Mouse (Mus musculus): ENCODE measurements around the gene Gpam.

DNA sequence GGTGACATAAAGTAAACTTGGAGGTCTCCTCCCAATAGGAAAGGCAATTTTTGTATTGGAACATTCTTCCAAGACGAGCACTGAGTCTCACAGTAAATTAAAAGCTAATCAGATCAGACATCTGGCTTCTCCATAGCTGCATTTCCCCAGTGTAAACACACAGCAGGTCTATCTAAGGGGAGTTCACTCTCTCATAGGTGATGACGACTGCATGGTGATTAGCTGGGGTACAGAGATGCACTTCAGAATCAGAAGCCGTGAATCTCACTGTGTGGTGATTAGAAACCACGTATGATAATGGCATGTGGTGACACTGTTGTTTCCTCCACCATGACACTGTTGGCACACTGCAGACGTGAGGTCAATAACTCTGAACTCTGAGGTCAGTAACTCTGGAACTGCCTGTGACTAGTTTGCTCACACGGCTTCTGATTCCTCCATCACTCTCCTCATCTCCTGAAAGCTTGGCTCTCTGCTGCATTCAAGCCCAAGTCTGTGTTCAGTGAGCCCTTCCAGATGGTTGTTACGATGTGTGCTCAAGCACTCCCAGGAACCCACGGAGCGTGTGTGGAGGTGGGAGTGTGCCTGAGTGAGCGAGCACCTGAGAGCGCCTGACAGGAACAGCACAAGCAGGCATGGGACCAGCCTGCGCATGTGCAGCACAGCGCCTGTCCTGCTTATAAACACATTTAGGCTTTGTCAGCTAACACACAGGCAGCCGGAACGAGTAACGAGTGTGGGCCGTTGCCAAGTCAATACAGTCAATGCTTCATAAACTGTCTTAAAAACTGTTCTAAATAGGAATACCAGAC lies 35.2 kb downstream of the Gpam start:
- no peak for TF ChIP-seq CTCF (IDR thresholded peaks at IDR 0.05)
- no peak for TF ChIP-seq POLR2A (IDR thresholded peaks at IDR 0.05; ENCODE audit: insufficient read depth, low read depth, low read length)

All from heart, adult 2 months (tissue).